Mouse (Mus musculus) myocyte (in vitro differentiated cells): ENCODE data around the gene Nkx3-2.

ENCODE experiments used
- POLR2A ChIP-seq: IDR thresholded peaks from one replicate; pipeline ENCODE4 v1.6.1; 2011; ENCODE audit warnings: low read depth, mild to moderate bottlenecking, control low read depth, moderate library complexity; ENCODE audit not compliant: insufficient read length
- USF1 ChIP-seq: IDR thresholded peaks from one replicate; pipeline ENCODE4 v1.6.1; 2011; ENCODE audit warnings: low read depth, mild to moderate bottlenecking, control low read depth, moderate library complexity

- TF ChIP-seq USF1 = no peak
- no peak for TF ChIP-seq POLR2A
Observed at GRCm38 (mm10) chr5:41761509-41762140, 2.7 kb downstream of the Nkx3-2 start.
